Mouse (Mus musculus): ENCODE measurements around the gene Esx1.

Gene Esx1

GRCm38 (mm10) chrX:137121718-137122117, at the start of gene Esx1:
Gene Esx1 (minus strand): TSS chrX:137122083.
- DNase-seq (ENCODE audit: low spot score in 2 of 2), result no peak

DNA sequence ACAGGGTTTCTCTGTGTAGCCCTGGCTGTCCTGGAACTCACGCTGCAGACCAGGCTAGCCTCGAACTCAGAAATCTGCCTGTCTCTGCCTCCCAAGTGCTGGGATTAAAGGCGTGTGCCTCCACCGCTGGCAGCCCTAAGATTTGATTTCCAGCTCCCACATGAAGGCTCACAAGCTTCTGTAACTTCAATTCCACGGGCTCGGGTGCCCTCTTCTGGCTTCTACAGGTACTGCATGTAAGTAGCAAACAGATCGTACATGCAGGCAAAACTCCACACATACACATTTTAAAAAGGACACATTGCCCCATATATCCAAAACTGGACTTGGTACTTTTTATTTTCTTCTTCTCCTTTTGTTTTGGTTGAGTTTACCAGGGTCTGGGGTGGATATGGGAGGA, 48.1 kb upstream of the Esx1 start:
- no peak for DNase-seq (ENCODE audit: low spot score in 2 of 2)

GRCm38 (mm10) chrX:137167658-137168057, 45.8 kb upstream of the Esx1 start:
- no peak for DNase-seq (ENCODE audit: low spot score in 2 of 2)

- DNase-seq (ENCODE audit: low spot score in 2 of 2), result no peak
These were observed 43.7 kb upstream of the Esx1 start for GRCm38 (mm10) chrX:137165621-137166020.

- no peak for DNase-seq (ENCODE audit: low spot score in 2 of 2)
These were observed 40.8 kb upstream of the Esx1 start for GRCm38 (mm10) chrX:137162700-137163099.

- no peak for DNase-seq (ENCODE audit: low spot score in 2 of 2)
These were observed 39.1 kb upstream of the Esx1 start for GRCm38 (mm10) chrX:137160971-137161370.

DNA sequence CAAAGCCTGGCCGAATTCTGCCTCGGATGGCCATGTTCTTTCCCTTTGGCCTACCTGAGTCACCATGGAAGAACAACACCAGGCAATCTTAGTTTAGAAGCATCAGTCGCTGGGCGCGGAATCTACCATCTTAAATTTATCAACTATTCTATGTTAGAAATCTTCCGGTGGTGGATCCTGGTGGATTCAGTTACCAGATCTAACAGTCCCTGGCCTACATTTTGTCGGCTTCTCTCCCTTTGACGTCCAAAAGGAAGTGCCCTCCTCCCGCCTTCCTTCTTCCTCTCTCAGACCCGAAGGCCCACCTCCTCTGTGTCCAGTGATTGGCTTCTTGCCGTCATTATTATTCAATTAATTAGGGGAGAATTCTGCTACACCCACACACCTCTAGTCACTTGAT, 27.2 kb upstream of the Esx1 start:
- no peak for DNase-seq (ENCODE audit: low spot score in 2 of 2)

DNA sequence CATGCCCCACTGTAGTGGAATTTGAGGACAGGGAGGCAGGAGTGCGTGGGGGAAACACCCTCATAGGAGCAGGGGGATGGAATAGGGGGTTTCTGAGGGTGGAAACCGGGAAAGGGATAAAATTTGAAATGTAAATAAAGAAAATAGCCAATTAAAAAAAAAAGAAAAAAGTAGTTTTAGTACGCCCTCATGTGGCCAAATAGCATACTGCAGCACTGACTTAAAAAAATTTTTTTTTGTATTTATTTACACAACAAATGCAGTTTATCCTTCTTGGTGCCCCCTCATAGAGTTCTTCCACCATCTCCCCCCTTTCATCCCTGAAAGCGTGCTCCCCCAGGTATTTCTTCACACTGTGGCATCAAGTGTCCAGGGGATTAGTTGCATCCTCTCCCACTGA, 22.8 kb upstream of the Esx1 start:
- no peak for DNase-seq (ENCODE audit: low spot score in 2 of 2)

- DNase-seq (ENCODE audit: low spot score in 2 of 2), result no peak
These were observed 21.8 kb upstream of the Esx1 start for GRCm38 (mm10) chrX:137143726-137144125.

- DNase-seq (ENCODE audit: low spot score in 2 of 2), result no peak
These were observed 20.7 kb upstream of the Esx1 start for GRCm38 (mm10) chrX:137142546-137142945.

DNA sequence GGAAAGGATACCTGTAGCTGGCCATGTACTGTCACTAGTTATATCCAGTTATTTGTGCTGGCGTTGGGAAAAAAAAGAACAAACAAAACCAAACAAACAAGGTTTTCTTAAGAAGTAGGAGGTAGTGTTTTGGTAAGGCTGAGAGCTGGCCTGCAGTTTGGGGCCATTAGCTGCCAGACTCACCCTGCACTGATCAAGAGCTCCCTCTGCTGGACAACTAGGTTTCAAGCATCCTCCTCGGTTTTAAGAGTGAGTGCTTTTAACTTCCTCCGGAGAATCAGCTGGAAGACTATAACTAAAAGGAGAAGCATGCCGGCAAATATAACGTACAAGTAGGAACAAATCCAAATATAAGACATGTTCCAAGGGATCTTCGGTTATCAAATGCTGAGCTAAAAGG, 19.8 kb upstream of the Esx1 start:
- no peak for DNase-seq (ENCODE audit: low spot score in 2 of 2)

DNA sequence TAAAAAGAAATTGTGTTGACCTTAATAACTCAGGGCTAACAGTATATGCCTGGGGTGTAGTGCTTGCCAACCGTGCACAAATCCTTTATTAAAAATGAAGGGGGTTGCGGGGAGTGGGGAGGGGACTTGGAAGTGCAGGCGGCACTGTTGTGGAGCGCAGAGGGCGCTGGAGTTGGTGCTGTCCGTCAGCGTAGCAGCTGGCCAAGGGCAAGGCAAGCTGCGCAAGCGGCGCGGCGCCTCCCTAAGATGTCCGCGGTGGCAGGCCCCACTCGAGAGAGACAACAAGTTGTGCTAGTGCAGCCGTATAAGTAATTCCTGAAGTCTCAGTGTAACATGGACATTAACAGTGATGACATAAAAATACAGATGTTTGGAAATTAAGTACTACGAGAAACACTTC, 5.7 kb upstream of the Esx1 start:
- no peak for DNase-seq (ENCODE audit: low spot score in 2 of 2)

DNA sequence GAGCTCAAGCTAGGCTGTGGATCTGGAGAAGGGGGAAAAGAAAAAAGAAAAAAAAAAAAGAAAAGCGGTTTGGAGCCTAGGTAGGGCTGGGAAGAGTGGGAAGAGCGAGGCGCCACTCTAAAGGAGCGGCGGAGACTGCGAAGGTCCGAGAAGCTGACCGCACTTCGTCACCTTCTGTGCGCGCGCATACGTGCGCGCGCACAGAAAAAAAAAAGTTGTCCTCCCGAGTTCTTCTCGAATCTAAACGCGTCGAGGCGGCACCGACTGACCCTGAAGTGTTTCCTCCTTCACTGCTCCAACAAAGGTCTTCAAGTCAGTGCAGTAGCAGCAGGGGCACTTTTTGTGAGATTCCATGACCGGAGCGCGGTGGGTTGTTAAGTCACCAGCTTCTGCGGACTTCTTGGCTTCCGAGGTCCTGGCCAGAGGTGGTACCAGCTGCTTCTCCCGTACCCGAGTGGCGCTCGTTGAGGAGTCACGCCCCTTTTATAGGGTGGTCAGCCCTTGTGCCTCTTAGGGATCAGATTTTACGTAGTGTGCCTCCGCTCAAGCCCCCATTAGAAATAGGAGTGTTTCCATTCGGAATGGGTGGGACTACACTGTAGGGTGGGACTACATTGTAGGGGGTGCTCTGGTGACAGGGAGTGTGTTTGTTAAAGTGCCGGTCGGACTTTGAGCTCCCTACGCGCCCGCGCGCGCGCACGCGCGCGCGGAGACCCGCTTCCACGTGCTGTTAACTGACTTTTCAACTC, 2.0 kb downstream of the Esx1 start:
- no peak for DNase-seq (ENCODE audit: low spot score in 2 of 2)

- DNase-seq (ENCODE audit: low spot score in 2 of 2), result peak in 1 of 2 experiments; percentile 17
These were observed 3.7 kb downstream of the Esx1 start for GRCm38 (mm10) chrX:137118097-137118746.

DNA sequence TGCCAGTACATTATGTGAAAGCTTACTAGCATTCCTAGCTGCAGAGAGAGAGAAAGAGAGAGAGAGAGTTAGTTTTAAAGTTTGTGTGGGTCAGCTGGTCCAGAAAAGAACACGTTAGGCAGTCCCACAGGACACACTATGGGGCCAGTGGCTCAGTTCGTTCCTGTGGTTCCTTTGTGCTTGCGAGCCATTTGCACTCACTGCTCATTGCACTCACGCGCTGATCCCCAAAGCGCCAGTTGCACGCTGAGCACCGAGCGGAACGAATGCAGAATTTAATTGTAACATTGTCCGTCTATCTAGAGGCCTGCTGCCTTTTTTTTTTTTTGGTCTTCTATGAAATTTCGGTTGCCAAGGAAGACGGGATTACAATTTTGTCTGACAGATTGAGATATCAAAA, 15.4 kb downstream of the Esx1 start:
- no peak for DNase-seq (ENCODE audit: low spot score in 2 of 2)

- no peak for DNase-seq (ENCODE audit: low spot score in 2 of 2)
These were observed 17.4 kb downstream of the Esx1 start for GRCm38 (mm10) chrX:137104531-137104930.
